Comparison of ENCODE assay signal across 22 mouse cellular contexts in the genomic region with DNA sequence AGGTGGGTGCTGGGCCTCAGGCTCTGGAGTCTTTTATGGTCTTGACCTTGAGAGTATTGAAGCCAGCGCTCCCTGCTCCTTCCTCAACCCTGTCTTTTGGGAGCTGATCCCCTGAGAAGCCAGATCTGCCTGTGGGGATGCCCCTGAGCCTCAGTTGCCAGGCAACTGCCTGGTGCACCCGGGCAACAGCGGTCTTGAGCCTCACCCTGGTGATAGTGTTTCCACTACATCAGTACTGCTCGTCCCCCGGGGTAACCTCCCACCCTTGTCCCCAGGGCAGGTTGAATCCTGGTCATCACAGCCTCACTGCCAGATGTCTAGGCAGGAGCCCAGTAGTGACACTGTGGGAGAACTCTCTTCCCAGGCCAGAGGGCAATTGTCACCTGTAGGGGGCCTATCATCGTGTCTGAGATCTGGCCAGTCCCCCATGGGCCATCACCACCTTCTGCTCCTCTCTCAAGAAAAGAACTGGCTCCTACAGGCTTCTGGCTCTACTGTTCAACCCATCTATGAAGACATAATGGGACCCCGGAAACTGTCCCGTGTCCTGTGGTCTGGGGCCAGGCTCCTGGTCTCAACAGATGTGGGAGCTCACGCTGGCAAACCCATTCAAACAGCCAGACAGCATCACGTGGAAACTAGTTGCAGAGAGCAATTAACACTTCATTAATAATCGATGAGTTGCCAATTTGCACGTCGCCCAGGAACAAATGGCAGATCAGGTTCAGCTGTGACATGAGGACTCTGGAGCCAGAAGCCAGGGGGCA.
DNase-seq lines count a peak whose midpoint lies in the region; ATAC-seq and TF ChIP-seq lines count a peak whose summit lies in the region.
"Had no signal": no experiment of that assay in that cellular context is flagged by ENCODE, and none has a peak within 500 bp of the region (broad histone marks: within the 10 kb centered on the region; RNA-seq: fewer than 3 reads in every experiment).

No protein-coding gene starts in this region.

- DNase-seq in forebrain, postnatal 0 days, result no peak
- DNase-seq in kidney, adult 2 months, result no peak
- peak; percentile 38 for DNase-seq in midbrain, embryonic 10.5 days (ENCODE audit: low spot score)
- DNase-seq in MEL (ENCODE audit: low read depth, low spot score), result no peak
- no peak for DNase-seq in cerebellum, adult 9-11 months
- DNase-seq: adrenal gland, postnatal 25 days; cerebellum, adult 11-12 months; cerebellum, postnatal 25 days; embryo, embryonic 11 days; gastrocnemius, postnatal 25 days; heart, postnatal 4 days; kidney, postnatal 14 days; right cerebral cortex, adult 18-20 months had no signal

- no peak for TF ChIP-seq RAD21 in MEL (IDR thresholded peaks at IDR 0.05; ENCODE audit: low read depth, low read length)

- no peaks in the 10 kb centered on the region for H3K36me3 ChIP-seq in forebrain, embryonic 12.5 days (replicated peaks)
- H3K36me3 ChIP-seq in forebrain, postnatal 0 days (ENCODE audit: insufficient read depth), result no peaks in the 10 kb centered on the region
- no peaks in the 10 kb centered on the region for H3K36me3 ChIP-seq in kidney, embryonic 15.5 days
- H3K36me3 ChIP-seq in kidney, adult 2 months (ENCODE audit: control insufficient read depth, insufficient read depth, low read length), result no peaks in the 10 kb centered on the region
- H3K36me3 ChIP-seq in midbrain, embryonic 10.5 days, result no peaks in the 10 kb centered on the region
- no peaks in the 10 kb centered on the region for H3K36me3 ChIP-seq in midbrain, embryonic 16.5 days (ENCODE audit: control insufficient read depth, insufficient read depth, low read length)
- no peaks in the 10 kb centered on the region for H3K36me3 ChIP-seq in MEL (ENCODE audit: control insufficient read depth in 1 of 2, insufficient read depth in 2 of 2, low read length in 2 of 2)
- H3K36me3 ChIP-seq: forebrain, embryonic 10.5 days; heart, embryonic 15.5 days; intestine, embryonic 15.5 days; limb, embryonic 15.5 days had no signal

- no peak overlapping the region for H3K9ac ChIP-seq in forebrain, embryonic 12.5 days
- H3K9ac ChIP-seq in forebrain, postnatal 0 days, result no peak overlapping the region
- H3K9ac ChIP-seq in kidney, embryonic 15.5 days, result no peak overlapping the region
- no peak overlapping the region for H3K9ac ChIP-seq in midbrain, embryonic 16.5 days (ENCODE audit: low read depth, low read length)
- H3K9ac ChIP-seq in MEL (ENCODE audit: control insufficient read depth, low read depth, low read length, poor library complexity, severe bottlenecking), result no peak overlapping the region
- H3K9ac ChIP-seq: heart, embryonic 15.5 days; intestine, embryonic 15.5 days; limb, embryonic 15.5 days had no signal

- no peak for TF ChIP-seq POLR2A in kidney, adult 2 months (IDR thresholded peaks at IDR 0.05; ENCODE audit: low read depth, low read length)
- TF ChIP-seq POLR2A in MEL (IDR thresholded peaks at IDR 0.05; ENCODE audit: control insufficient read depth in 1 of 2, insufficient read depth in 1 of 2, low read depth in 1 of 2, low read length in 2 of 2, poor library complexity in 1 of 2), result no peak

- peaks cover 99% of the 10 kb centered on the region for H3K27me3 ChIP-seq in forebrain, embryonic 12.5 days
- peaks cover 45% of the 10 kb centered on the region for H3K27me3 ChIP-seq in forebrain, postnatal 0 days (ENCODE audit: insufficient read depth, low read length)
- peaks cover 69% of the 10 kb centered on the region for H3K27me3 ChIP-seq in kidney, embryonic 15.5 days
- no peaks in the 10 kb centered on the region for H3K27me3 ChIP-seq in kidney, adult 2 months (replicated peaks; ENCODE audit: control insufficient read depth, insufficient read depth, low read length)
- peaks cover 71% of the 10 kb centered on the region for H3K27me3 ChIP-seq in midbrain, embryonic 10.5 days (ENCODE audit: low read depth, poor library complexity, severe bottlenecking)
- peaks cover 6% of the 10 kb centered on the region for H3K27me3 ChIP-seq in midbrain, embryonic 16.5 days (ENCODE audit: control insufficient read depth, insufficient read depth, low read depth, low read length)
- no peaks in the 10 kb centered on the region for H3K27me3 ChIP-seq in MEL (ENCODE audit: control insufficient read depth in 1 of 2, insufficient read depth in 2 of 2, low read length in 2 of 2)

- TF ChIP-seq EP300 in MEL (IDR thresholded peaks at IDR 0.05; ENCODE audit: low read depth in 1 of 2, low read length in 2 of 2), result no peak

- H3K79me2 ChIP-seq in MEL (ENCODE audit: control insufficient read depth, insufficient read depth, low read length, poor library complexity), result no peaks in the 10 kb centered on the region

- ATAC-seq in forebrain, embryonic 12.5 days (ENCODE audit: low FRiP score), result 0 out of 2 replicates have a peak, but pooled peaks have one; percentile 14
- ATAC-seq in forebrain, postnatal 0 days, result no peak
- 0 out of 2 replicates have a peak, but pooled peaks have one; percentile 47 for ATAC-seq in kidney, embryonic 15.5 days (replicated peaks; ENCODE audit: low FRiP score)
- no peak for ATAC-seq in midbrain, embryonic 16.5 days
- ATAC-seq: intestine, embryonic 15.5 days had no signal

- TF ChIP-seq CTCF in forebrain, postnatal 0 days (IDR thresholded peaks at IDR 0.05; ENCODE audit: low read depth), result no peak
- TF ChIP-seq CTCF in kidney, adult 2 months (conservative IDR thresholded peaks at IDR 0.05; ENCODE audit: insufficient read depth, insufficient read length, low read depth, low read length), result no peak
- 0 out of 6 replicates have a peak, but pooled peaks of 1 of the 3 experiments have one; percentile 1 for TF ChIP-seq CTCF in MEL (IDR thresholded peaks at IDR 0.05 in 2 of 3, conservative IDR thresholded peaks at IDR 0.05 in 1 of 3; ENCODE audit: control insufficient read depth in 1 of 3, insufficient read depth in 1 of 3, low read depth in 2 of 3, low read length in 3 of 3, poor library complexity in 1 of 3, severe bottlenecking in 1 of 3)

- H3K27ac ChIP-seq in forebrain, embryonic 12.5 days, result no peak overlapping the region
- no peak overlapping the region for H3K27ac ChIP-seq in forebrain, postnatal 0 days (ENCODE audit: low read depth, low read length)
- H3K27ac ChIP-seq in kidney, embryonic 15.5 days, result no peak overlapping the region
- no peak overlapping the region for H3K27ac ChIP-seq in kidney, adult 2 months (ENCODE audit: insufficient read depth, low read depth, low read length)
- H3K27ac ChIP-seq in midbrain, embryonic 10.5 days (replicated peaks), result no peak overlapping the region
- H3K27ac ChIP-seq in midbrain, embryonic 16.5 days (ENCODE audit: low read length), result no peak overlapping the region
- no peak overlapping the region for H3K27ac ChIP-seq in MEL (ENCODE audit: control insufficient read depth, low read depth, low read length)
- H3K27ac ChIP-seq: forebrain, embryonic 10.5 days; heart, embryonic 15.5 days; intestine, embryonic 15.5 days; limb, embryonic 15.5 days; stomach, postnatal 0 days had no signal

- H3K9me3 ChIP-seq in forebrain, embryonic 12.5 days, result no peaks in the 10 kb centered on the region
- no peaks in the 10 kb centered on the region for H3K9me3 ChIP-seq in forebrain, postnatal 0 days (ENCODE audit: low read length)
- H3K9me3 ChIP-seq in kidney, embryonic 15.5 days (replicated peaks), result no peaks in the 10 kb centered on the region
- H3K9me3 ChIP-seq in midbrain, embryonic 10.5 days (replicated peaks), result no peaks in the 10 kb centered on the region
- no peaks in the 10 kb centered on the region for H3K9me3 ChIP-seq in midbrain, embryonic 16.5 days (replicated peaks; ENCODE audit: control insufficient read depth, low read length, poor library complexity, severe bottlenecking)
- no peaks in the 10 kb centered on the region for H3K9me3 ChIP-seq in MEL (replicated peaks; ENCODE audit: insufficient read depth, low read length)
- H3K9me3 ChIP-seq: forebrain, embryonic 10.5 days; heart, embryonic 15.5 days; intestine, embryonic 15.5 days; limb, embryonic 15.5 days had no signal

- peaks cover 14% of the 10 kb centered on the region for H3K4me1 ChIP-seq in forebrain, embryonic 12.5 days
- H3K4me1 ChIP-seq in forebrain, postnatal 0 days (ENCODE audit: insufficient read depth), result no peaks in the 10 kb centered on the region
- 0 out of 2 replicates have a peak, but pooled peaks cover 4% of the 10 kb centered on the region for H3K4me1 ChIP-seq in kidney, embryonic 15.5 days
- no peaks in the 10 kb centered on the region for H3K4me1 ChIP-seq in kidney, adult 2 months (ENCODE audit: control insufficient read depth, insufficient read depth, low read length)
- H3K4me1 ChIP-seq in midbrain, embryonic 10.5 days, result peaks cover 20% of the 10 kb centered on the region
- H3K4me1 ChIP-seq in midbrain, embryonic 16.5 days (ENCODE audit: control insufficient read depth, insufficient read depth, low read length), result no peaks in the 10 kb centered on the region
- H3K4me1 ChIP-seq in MEL (ENCODE audit: control insufficient read depth in 1 of 2, insufficient read depth in 2 of 2, low read length in 2 of 2), result no peaks in the 10 kb centered on the region
- H3K4me1 ChIP-seq: heart, embryonic 15.5 days; intestine, embryonic 15.5 days; limb, embryonic 15.5 days had no signal

- no peak overlapping the region for H3K4me2 ChIP-seq in forebrain, embryonic 12.5 days
- no peak overlapping the region for H3K4me2 ChIP-seq in forebrain, postnatal 0 days (ENCODE audit: low read depth)
- H3K4me2 ChIP-seq in kidney, embryonic 15.5 days, result no peak overlapping the region
- H3K4me2 ChIP-seq in midbrain, embryonic 16.5 days (ENCODE audit: low read length), result no peak overlapping the region
- H3K4me2 ChIP-seq: heart, embryonic 15.5 days; intestine, embryonic 15.5 days; limb, embryonic 15.5 days had no signal

- WGBS in forebrain, embryonic 12.5 days, result 39% methylated on average over 13 of the region's 13 CpGs
- WGBS in forebrain, postnatal 0 days, result 27% methylated on average over 13 of the region's 13 CpGs
- WGBS in kidney, embryonic 15.5 days, result 39% methylated on average over 13 of the region's 13 CpGs
- WGBS in kidney, adult 2 months, result 51% methylated on average over 13 of the region's 13 CpGs
- WGBS in midbrain, embryonic 10.5 days, result 44% methylated on average over 13 of the region's 13 CpGs
- 30% methylated on average over 13 of the region's 13 CpGs for WGBS in midbrain, embryonic 16.5 days

- no peak overlapping the region for H3K4me3 ChIP-seq in forebrain, embryonic 12.5 days (replicated peaks)
- no peak overlapping the region for H3K4me3 ChIP-seq in forebrain, postnatal 0 days (ENCODE audit: low read depth, low read length)
- H3K4me3 ChIP-seq in kidney, embryonic 15.5 days (replicated peaks), result no peak overlapping the region
- no peak overlapping the region for H3K4me3 ChIP-seq in kidney, adult 2 months (ENCODE audit: insufficient read depth, low read depth, low read length)
- H3K4me3 ChIP-seq in midbrain, embryonic 10.5 days, result no peak overlapping the region
- no peak overlapping the region for H3K4me3 ChIP-seq in midbrain, embryonic 16.5 days (ENCODE audit: low read depth, low read length)
- no peak overlapping the region for H3K4me3 ChIP-seq in MEL (ENCODE audit: control insufficient read depth in 1 of 2, insufficient read depth in 1 of 2, low read depth in 2 of 2, low read length in 2 of 2)
- H3K4me3 ChIP-seq: forebrain, embryonic 10.5 days; heart, embryonic 15.5 days; intestine, embryonic 15.5 days; limb, embryonic 15.5 days; myocyte had no signal

TF ChIP-seq in MEL, 35 proteins besides CTCF, POLR2A, EP300 and RAD21:
- TF ChIP-seq SMC3 (IDR thresholded peaks at IDR 0.05; ENCODE audit: low read depth, low read length) (peak; percentile 12; the same call in 1 of the 2 replicates), TCF12 (IDR thresholded peaks at IDR 0.05; ENCODE audit: low read depth, low read length) (no peak)

Comparison
In these comparisons a context has a peak if more than half of its experiments do, and no peak if none do; other contexts are left out.
1. ATAC-seq: peak in forebrain, embryonic 12.5 days (single experiment) and kidney, embryonic 15.5 days (single experiment); none in forebrain, postnatal 0 days (single experiment) and midbrain, embryonic 16.5 days (single experiment).